Mouse (Mus musculus): ENCODE measurements at regions not wholly inside any gene's neighbourhood (a gene's known extent, or its start where the extent isn't known, plus 50 kb on each side); places are given as distances from the start of the nearest gene placed in this dataset.

DNA sequence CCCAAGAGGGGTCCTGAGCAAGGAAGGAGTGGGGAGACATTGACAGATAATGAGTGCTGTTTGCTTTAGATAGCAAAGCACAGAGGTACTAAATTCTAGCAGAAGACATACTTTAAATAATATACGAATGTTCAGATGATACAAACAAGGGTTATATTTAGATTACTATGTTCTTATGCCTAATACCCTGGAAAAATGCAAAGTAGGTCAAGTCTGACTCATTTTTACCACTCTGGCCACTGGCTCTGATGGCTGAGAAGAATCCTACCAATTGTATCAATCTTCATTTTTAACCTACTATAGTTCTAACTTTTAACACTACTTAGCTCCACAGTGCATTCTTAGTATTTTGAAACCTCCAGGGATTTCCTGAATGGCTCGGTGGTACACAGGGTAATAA is 65.4 kb upstream of the Mphosph6 start:
- WGBS, result 76% methylated on average over 2 of the region's 2 CpGs
- no peak for ATAC-seq (ENCODE audit: insufficient read depth)
- H3K9ac ChIP-seq, result no peak overlapping the region

DNA sequence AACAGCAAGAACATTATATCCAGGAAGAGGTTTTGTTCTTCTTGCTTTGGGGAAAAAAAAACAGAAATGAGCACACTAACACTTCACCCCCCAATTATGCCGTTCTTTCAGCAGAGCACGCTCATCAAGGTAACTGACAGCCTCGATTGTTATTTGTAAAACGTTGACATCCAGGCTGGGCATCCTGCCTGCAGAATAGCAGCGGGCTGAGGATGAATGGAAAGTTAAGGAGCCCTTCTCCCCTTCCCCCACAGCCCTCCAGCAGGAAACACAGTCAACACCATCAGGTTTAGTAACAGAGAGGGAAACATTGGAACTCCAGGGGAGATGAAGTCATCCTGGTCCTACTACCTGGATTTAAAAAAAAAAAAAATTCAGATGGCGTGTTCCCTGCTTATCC is 63.3 kb upstream of the Mphosph6 start:
- H3K36me3 ChIP-seq (ENCODE audit: insufficient read depth), result no peaks in the 10 kb centered on the region
- WGBS, result 21% methylated on average over 6 of the region's 6 CpGs
- H3K4me3 ChIP-seq (ENCODE audit: low read depth, low read length), result no peak overlapping the region
- DNase-seq (no peak), ATAC-seq (ENCODE audit: insufficient read depth) (no peak)
- H3K4me1 ChIP-seq (ENCODE audit: insufficient read depth), result no peaks in the 10 kb centered on the region
- no peak overlapping the region for H3K27ac ChIP-seq (ENCODE audit: low read depth)
- H3K4me2 ChIP-seq, result no peak overlapping the region
- no peaks in the 10 kb centered on the region for H3K9me3 ChIP-seq (ENCODE audit: low read depth, low read length)
- TF ChIP-seq CTCF (IDR thresholded peaks at IDR 0.05; ENCODE audit: low read depth), result no peak
- H3K27me3 ChIP-seq (ENCODE audit: insufficient read depth, low read length), result no peaks in the 10 kb centered on the region
- H3K9ac ChIP-seq, result no peak overlapping the region

More for the DNA sequence above, 65.4 kb upstream of the Mphosph6 start:
- H3K36me3 ChIP-seq (ENCODE audit: insufficient read depth), result no peaks in the 10 kb centered on the region
- H3K9me3 ChIP-seq (ENCODE audit: low read depth, low read length), result no peaks in the 10 kb centered on the region
- H3K4me3 ChIP-seq (ENCODE audit: low read depth, low read length), result no peak overlapping the region
- no peaks in the 10 kb centered on the region for H3K4me1 ChIP-seq (ENCODE audit: insufficient read depth)
- H3K27ac ChIP-seq (ENCODE audit: low read depth), result no peak overlapping the region
- H3K27me3 ChIP-seq (ENCODE audit: insufficient read depth, low read length), result no peaks in the 10 kb centered on the region
- no peak overlapping the region for H3K4me2 ChIP-seq
- DNase-seq, result no peak
- no peak for TF ChIP-seq CTCF (IDR thresholded peaks at IDR 0.05; ENCODE audit: low read depth)

DNA sequence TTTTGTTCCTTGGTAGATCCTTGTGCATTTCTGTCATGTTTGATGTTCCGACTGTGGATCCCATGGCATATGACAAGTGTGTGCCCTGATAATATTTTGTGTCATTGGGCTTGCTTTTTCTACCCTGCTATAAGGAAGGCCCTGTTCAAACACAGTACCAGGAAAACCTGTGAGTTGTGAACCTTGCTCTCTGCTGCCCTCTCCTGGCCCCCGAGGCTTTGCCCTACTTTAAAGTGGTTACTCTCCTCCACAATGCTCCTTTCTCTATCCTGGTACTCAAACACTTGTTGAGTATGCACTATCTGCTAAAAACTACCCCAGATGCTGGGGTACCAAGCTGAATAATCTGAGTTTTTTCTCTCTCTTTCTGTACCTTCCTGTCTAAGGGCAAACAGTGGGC is 62.1 kb upstream of the Mphosph6 start:
- peak; percentile 82 for DNase-seq
- H3K27ac ChIP-seq (ENCODE audit: low read depth), result no peak overlapping the region
- no peaks in the 10 kb centered on the region for H3K9me3 ChIP-seq (ENCODE audit: low read depth, low read length)
- no peaks in the 10 kb centered on the region for H3K36me3 ChIP-seq (ENCODE audit: insufficient read depth)
- no peaks in the 10 kb centered on the region for H3K27me3 ChIP-seq (ENCODE audit: insufficient read depth, low read length)
- no peak overlapping the region for H3K4me2 ChIP-seq
- WGBS, result 29% methylated on average over 2 of the region's 2 CpGs
- no peak for ATAC-seq (ENCODE audit: insufficient read depth)
- H3K9ac ChIP-seq, result no peak overlapping the region
- H3K4me3 ChIP-seq (ENCODE audit: low read depth, low read length), result no peak overlapping the region
- no peaks in the 10 kb centered on the region for H3K4me1 ChIP-seq (ENCODE audit: insufficient read depth)
- peak; percentile 80 for TF ChIP-seq CTCF (IDR thresholded peaks at IDR 0.05; ENCODE audit: low read depth)

DNA sequence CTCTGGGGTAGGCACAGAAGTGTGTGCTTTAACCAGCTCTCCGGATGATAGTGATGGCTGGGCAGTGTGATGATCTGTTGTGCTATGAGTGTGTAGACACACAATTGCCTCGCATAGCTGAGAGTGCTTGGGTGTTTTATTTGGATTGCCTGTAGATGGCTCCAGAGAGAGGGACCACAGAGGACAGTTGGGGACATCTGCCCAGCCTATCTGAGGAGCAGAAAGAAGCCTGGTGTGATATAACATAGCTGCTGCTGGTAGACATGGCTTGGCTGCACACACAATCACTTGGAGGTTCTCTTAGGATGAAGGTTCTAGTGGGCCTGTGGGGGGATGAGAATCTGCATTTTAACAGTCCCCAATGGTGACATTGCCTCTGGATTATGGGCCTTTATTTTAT is 60.6 kb upstream of the Mphosph6 start:
- no peak overlapping the region for H3K27ac ChIP-seq (ENCODE audit: low read depth)
- no peaks in the 10 kb centered on the region for H3K4me1 ChIP-seq (ENCODE audit: insufficient read depth)
- no peak overlapping the region for H3K4me3 ChIP-seq (ENCODE audit: low read depth, low read length)
- no peak for TF ChIP-seq CTCF (IDR thresholded peaks at IDR 0.05; ENCODE audit: low read depth)
- H3K4me2 ChIP-seq, result no peak overlapping the region
- H3K9me3 ChIP-seq (ENCODE audit: low read depth, low read length), result no peaks in the 10 kb centered on the region
- H3K27me3 ChIP-seq (ENCODE audit: insufficient read depth, low read length), result no peaks in the 10 kb centered on the region
- no peak for DNase-seq
- no peak overlapping the region for H3K9ac ChIP-seq
- no peaks in the 10 kb centered on the region for H3K36me3 ChIP-seq (ENCODE audit: insufficient read depth)
- ATAC-seq (ENCODE audit: insufficient read depth), result no peak
- 55% methylated on average over 2 of the region's 2 CpGs for WGBS

DNA sequence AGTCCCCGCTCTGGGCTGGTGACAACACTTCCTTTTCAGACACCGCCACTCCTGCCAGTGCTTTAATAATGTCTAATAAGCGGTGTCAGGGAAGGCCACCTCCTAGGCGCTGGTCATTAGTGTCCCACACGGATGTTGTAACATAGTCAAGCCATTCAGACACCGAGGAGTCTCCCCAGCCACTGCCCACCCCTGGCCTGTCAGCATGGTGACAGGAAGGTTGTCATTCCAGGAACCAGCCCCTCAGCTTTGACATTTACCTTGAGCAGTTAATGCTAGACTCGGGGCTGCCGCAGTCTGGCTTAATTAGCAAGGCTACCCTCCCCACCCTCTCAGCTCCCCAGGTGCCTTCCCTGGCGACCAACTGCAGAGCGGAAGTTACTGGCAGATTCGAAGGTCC is 58.0 kb upstream of the Mphosph6 start:
- no peak for DNase-seq
- Histone ChIP-seq H3K4me2 (0 out of 2 replicates have a peak overlapping the region, but pooled peaks have one; percentile 10), H3K4me3 (ENCODE audit: low read depth, low read length) (no peak overlapping the region), H3K36me3 (ENCODE audit: insufficient read depth) (no peaks in the 10 kb centered on the region), H3K9me3 (ENCODE audit: low read depth, low read length) (no peaks in the 10 kb centered on the region), H3K27me3 (ENCODE audit: insufficient read depth, low read length) (no peaks in the 10 kb centered on the region), H3K27ac (ENCODE audit: low read depth) (no peak overlapping the region), H3K9ac (no peak overlapping the region), H3K4me1 (ENCODE audit: insufficient read depth) (no peaks in the 10 kb centered on the region)
- no peak for ATAC-seq (ENCODE audit: insufficient read depth)
- WGBS, result 11% methylated on average over 11 of the region's 11 CpGs
- no peak for TF ChIP-seq CTCF (IDR thresholded peaks at IDR 0.05; ENCODE audit: low read depth)

DNA sequence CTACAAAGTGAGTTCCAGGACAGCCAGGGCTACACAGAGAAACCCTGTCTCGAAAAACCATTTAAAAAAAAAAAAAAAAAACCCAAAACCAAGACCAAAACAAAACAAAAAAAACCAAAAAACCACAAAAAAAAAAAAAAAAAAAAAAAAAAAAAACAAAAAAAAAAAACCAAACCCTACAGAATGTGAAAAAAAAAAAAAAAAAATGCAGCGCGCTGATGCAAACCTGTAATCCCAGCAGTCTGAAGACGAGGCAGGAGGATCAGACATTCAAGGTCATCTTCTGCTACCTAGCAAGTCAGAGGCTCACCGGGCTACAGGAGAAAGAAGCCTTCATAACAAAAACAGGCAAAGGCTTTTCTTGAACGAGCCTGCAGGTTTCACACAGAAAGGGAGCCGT is 57.4 kb upstream of the Mphosph6 start:
- H3K36me3 ChIP-seq (ENCODE audit: insufficient read depth), result no peaks in the 10 kb centered on the region
- no peak overlapping the region for H3K27ac ChIP-seq (ENCODE audit: low read depth)
- WGBS, result 62% methylated on average over 7 of the region's 7 CpGs
- no peaks in the 10 kb centered on the region for H3K9me3 ChIP-seq (ENCODE audit: low read depth, low read length)
- ATAC-seq (ENCODE audit: insufficient read depth) (no peak), DNase-seq (no peak)
- no peaks in the 10 kb centered on the region for H3K27me3 ChIP-seq (ENCODE audit: insufficient read depth, low read length)
- no peak for TF ChIP-seq CTCF (IDR thresholded peaks at IDR 0.05; ENCODE audit: low read depth)
- no peaks in the 10 kb centered on the region for H3K4me1 ChIP-seq (ENCODE audit: insufficient read depth)
- H3K4me2 ChIP-seq, result no peak overlapping the region
- no peak overlapping the region for H3K9ac ChIP-seq
- H3K4me3 ChIP-seq (ENCODE audit: low read depth, low read length), result no peak overlapping the region

DNA sequence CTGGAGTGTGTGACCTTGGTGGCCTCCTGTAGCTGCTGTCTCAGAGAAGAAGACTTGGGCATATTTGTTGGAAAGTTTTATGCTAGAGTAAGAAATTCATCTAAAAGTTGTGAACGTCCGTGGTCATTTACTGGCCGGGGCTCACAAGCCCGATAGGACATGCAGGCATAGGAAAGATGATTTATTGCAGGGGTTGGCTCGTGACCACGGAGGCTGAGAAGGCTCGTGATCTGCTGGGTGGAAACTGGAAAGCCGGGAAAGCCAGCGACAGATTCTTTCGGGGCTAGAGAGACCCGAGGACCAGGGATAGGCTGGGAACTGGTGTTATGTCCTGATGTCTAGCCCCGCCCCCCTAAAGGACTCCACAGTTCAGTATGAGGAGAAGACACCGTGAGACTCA is 54.4 kb upstream of the Mphosph6 start:
- 65% methylated on average over 13 of the region's 13 CpGs for WGBS
- H3K27me3 ChIP-seq (ENCODE audit: insufficient read depth, low read length), result no peaks in the 10 kb centered on the region
- no peak overlapping the region for H3K27ac ChIP-seq (ENCODE audit: low read depth)
- H3K4me3 ChIP-seq (ENCODE audit: low read depth, low read length), result no peak overlapping the region
- H3K4me2 ChIP-seq, result no peak overlapping the region
- ATAC-seq (ENCODE audit: insufficient read depth) (no peak), DNase-seq (no peak)
- no peaks in the 10 kb centered on the region for H3K4me1 ChIP-seq (ENCODE audit: insufficient read depth)
- no peak for TF ChIP-seq CTCF (IDR thresholded peaks at IDR 0.05; ENCODE audit: low read depth)
- H3K9me3 ChIP-seq (ENCODE audit: low read depth, low read length), result no peaks in the 10 kb centered on the region
- no peak overlapping the region for H3K9ac ChIP-seq
- no peaks in the 10 kb centered on the region for H3K36me3 ChIP-seq (ENCODE audit: insufficient read depth)

DNA sequence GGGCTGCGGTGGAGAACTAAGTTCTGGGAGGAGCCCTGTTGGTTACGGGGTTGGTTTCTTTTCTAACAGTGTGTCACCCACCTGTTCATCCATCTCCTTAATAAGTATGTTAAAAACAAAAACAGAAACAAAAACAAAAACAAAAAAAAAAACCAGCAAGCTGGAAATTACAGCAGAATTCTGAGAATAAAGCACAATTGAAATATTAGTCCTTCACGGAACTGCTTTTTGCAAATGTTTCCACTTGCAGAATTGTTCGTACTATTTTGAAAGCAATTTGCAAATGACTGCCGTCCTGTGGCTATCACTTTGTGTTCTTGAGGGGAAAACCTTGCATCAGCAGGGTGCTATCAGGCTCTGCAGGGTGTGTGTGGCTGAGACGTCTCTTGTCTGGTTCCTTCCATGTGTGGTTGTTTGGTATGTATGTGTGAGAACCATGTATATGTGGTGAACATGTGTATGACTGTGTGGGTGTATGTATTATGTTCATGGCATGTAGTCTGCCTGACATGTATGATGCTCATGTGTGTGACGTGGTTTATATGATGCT is 53.3 kb upstream of the Mphosph6 start:
- Histone ChIP-seq H3K27me3 (ENCODE audit: insufficient read depth, low read length) (no peaks in the 10 kb centered on the region), H3K27ac (ENCODE audit: low read depth) (no peak overlapping the region), H3K36me3 (ENCODE audit: insufficient read depth) (no peaks in the 10 kb centered on the region), H3K4me3 (ENCODE audit: low read depth, low read length) (no peak overlapping the region), H3K9ac (no peak overlapping the region), H3K9me3 (ENCODE audit: low read depth, low read length) (no peaks in the 10 kb centered on the region), H3K4me1 (ENCODE audit: insufficient read depth) (no peaks in the 10 kb centered on the region), H3K4me2 (no peak overlapping the region)
- ATAC-seq (ENCODE audit: insufficient read depth), result no peak
- WGBS, result 83% methylated on average over 7 of the region's 7 CpGs
- no peak for DNase-seq
- TF ChIP-seq CTCF (IDR thresholded peaks at IDR 0.05; ENCODE audit: low read depth), result no peak

Measured in lung, embryonic 14.5 days (tissue).